Mouse (Mus musculus) urinary bladder, postnatal 36 days (tissue): ENCODE results near the gene Gpx3.
"Not testable (repeated sequence)": the region's sequence is repeated elsewhere in the genome, so short reads cannot be mapped to it uniquely, and the experiment has no call there.

Experiments
- DNase-seq, 2 experiments: peaks; one replicate each; pipeline ENCODE4 v3.0.0; 2022; ENCODE audit warnings: low spot score in 2 of 2, mixed read lengths in 1 of 2

The Gpx3 gene

DNA sequence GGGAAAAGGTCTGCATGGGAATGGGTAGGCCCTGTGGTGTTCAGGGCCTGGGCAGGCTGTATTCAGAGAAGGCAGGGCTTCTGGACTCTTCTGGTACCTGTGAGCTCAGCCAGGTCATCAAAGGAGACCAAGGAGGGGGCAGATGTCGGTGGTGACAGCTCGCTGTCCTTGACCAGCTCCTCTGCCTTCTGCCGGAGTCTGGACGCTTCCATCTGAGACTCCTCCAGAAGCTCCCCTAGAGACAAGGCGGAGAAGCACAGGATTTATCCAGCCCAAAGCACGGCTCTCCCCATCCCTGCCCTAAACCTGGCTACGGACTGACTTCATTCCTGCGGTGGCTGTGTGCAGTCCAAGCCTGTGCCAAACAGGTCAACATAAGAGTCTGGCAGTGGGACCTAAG, 37.2 kb downstream of the Gpx3 start:
- DNase-seq: no peak

- DNase-seq: no peak
These were observed 37.8 kb downstream of the Gpx3 start for GRCm38 (mm10) chr11:54940056-54940455.

DNA sequence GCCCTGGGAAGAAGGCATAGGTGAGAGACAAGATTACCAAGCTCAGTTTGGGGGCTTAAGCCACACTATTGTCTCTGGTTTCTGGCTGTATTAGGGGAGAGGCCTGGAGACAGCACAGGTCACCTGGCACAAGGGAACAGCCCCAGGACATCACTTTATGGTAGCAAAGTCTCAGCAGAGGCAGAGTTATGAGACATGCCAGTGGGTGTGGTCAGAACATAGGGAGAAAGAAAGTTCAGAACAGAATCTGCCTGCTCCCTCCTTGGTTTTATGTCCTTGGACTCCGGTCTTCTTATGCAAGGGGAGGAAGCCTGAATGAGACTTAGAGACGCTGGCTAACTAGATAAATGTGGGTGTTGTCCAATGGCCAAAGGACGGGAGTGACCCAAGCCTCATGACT, 42.4 kb downstream of the Gpx3 start:
- no peak for DNase-seq

GRCm38 (mm10) chr11:54949717-54950116, 47.5 kb downstream of the Gpx3 start:
- no peak for DNase-seq

DNA sequence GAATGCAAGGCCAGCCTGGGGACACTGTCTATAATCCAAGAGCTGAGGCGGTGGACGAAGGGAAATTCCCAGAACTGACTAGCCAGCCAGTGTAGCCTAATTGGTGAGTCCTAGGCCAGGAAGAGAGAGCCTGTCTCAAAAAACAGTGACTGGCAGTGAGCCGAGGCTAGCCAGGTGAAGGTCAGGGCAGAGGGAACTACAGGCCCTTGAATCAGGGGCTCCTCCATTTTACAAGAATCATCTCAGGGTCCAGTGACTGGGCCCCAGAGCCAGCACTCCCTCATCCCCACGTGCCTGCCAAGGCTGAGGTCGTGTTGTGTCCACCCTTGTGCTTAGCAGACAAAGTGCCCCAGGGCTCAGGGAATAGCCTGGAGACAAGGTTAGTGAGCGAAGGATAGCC, 48.4 kb downstream of the Gpx3 start:
- DNase-seq: no peak

DNA sequence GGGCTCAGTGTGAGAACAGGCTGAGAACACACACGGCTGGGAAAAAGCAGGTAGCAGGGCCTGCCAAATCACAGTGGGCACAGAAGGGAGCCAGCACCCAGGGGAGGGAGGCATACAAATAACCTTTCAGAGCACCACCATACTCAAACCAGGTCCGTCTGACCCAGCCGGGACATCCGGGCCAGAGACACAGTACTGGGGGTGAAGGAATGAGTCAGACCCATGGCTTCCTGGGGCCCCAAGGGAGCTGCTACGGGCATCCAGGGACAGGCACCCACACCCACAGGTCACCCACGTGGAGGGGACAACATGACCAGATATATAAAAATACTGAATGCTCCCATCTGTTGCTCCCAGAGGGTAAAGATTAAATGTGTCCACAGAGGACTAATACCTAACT, 50.4 kb downstream of the Gpx3 start:
- no peak for DNase-seq

DNA sequence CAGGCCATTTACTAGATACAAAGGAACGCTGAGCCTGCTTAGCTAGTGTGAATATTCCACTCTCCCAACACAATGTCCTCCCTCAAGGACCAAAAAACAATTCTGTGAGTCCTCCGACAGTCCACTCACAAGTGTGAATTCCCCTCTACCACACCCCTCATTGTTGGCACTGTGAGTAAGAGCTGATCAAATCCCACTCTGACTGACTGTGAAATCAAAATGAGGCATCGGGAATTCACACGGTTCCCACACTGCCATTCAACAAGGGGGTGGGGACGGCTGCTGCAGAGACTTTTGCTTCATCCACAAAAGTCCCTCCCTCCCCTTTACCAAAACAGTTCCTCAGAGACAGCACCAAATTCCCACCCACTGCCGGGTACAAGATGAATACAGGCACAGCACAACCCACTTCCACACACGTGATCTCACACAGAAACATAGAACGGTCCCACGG, 51.8 kb downstream of the Gpx3 start:
- DNase-seq: no peak

DNA sequence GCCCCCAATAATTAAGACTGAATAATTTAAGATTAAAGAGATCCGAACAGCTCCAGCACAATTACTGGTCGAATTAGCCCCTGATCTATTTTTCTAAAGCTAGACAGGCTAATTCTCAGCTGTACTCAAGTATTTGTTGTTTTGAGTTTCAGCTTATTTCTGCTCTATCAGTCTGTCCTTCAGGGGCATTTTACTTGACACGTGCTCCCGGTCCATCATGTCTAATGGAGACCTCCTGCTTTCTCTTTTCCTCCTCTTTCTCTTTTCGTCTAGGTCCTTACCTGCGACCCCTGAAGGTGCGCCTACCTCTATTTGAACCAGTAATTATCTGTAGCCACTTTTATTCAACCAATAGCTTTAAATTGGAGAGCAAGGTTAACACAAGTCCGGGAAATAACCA, 52.5 kb downstream of the Gpx3 start:
- no peak for DNase-seq

DNA sequence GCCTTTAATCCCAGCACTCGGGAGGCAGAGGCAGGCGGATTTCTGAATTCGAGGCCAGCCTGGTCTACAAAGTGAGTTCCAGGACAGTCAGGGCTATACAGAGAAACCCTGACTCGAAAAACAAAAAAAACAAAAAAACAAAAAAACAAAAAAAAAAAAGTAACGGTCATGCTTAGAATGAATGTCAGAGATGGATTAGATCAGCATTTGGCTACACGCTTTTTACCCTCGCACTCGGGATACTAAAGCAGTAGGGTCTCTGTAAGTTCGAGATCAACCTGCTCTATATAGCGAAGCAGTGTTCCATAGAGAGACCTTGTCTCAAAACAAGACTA, 53.1 kb downstream of the Gpx3 start:
- DNase-seq: not testable (repeated sequence)

GRCm38 (mm10) chr11:54955735-54956480, 53.7 kb downstream of the Gpx3 start:
- DNase-seq: peak; percentile 98 to 99

DNA sequence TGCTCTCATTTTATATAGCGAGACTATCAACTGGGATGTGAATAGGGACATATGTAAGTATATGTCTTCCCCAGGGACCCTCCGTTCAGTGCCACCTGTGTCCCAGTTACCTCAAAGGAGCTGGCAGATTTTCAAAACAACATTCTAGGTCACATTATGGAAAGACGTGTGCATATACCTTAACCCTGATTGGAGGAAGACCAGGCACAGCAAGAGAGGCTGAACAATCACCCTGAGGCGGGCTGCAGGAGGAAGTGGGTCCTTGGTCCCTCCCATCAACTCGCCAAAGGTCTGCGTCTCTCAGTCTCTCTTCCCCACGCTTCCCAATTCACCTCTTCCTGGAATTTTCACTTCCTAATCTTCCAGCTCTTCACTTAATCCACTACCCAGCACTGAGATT, 54.7 kb downstream of the Gpx3 start:
- no peak for DNase-seq

GRCm38 (mm10) chr11:54957708-54958107, 55.5 kb downstream of the Gpx3 start:
- DNase-seq: not testable (repeated sequence)

DNA sequence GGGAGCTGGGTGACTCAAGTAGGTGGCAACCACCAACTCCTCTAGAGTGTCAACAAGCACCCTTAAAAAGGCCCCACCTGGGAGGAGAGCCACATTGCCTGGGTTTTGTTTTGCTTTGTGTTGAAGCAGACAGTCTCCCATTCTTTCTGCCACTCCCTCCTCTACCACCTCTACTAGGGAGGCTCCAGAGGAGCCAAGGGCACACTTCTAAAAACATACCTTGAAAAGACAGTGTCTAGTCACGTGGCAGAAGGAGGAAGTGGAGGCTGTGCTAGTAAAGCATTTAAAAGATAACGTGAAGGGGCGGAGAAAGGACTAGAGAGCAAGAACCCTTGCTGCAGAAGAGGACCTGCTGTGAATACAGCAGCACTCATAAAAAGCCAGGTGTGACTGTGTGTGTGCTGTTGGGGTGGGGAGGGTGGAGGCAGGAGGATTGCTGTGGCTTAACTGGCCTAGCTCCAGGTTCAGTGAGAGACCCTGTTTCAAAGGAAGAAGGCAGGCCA, 56.4 kb downstream of the Gpx3 start:
- no peak for DNase-seq
